Mouse (Mus musculus) left cerebral cortex, adult 8-10 months (tissue): ENCODE measurements around the gene Sstr1. TPM values are rescaled to one million over a fixed set of nuclear protein-coding genes. Genes with fewer than 3 reads are reported as not detected.

Source experiments
- DNase-seq, 2 experiments: peaks; one replicate each; pipeline ENCODE4 v3.0.0; 2022; ENCODE audit warnings: low spot score in 2 of 2
- total RNA-seq, 4 experiments: library from RNA; stranded (reverse); gene quantifications; 2 replicates each; pipeline ENCODE4 v1.2.4; 2022

Sstr1 gene
- total RNA-seq: 10 to 100 TPM; 20.7 to 26.2 (median 24.3) TPM

GRCm38 (mm10) chr12:58211163-58212071 lies at the start of gene Sstr1:
TSS of gene Sstr1 (plus strand) at chr12:58211772.
- DNase-seq: peak; percentile 11 to 16

- DNase-seq: no peak
Measured at GRCm38 (mm10) chr12:58198810-58199209, 12.8 kb upstream of the Sstr1 start.

- DNase-seq: no peak
Measured at GRCm38 (mm10) chr12:58201190-58201589, 10.4 kb upstream of the Sstr1 start.

- no peak for DNase-seq
Measured at GRCm38 (mm10) chr12:58207956-58208355, 3.6 kb upstream of the Sstr1 start.

- DNase-seq: peak; percentile 13 to 33
Measured at GRCm38 (mm10) chr12:58212261-58212923, 820 bp downstream of the Sstr1 start.

GRCm38 (mm10) chr12:58212924-58213450 lies 1.4 kb downstream of the Sstr1 start:
- peak; percentile 20 to 34 for DNase-seq

GRCm38 (mm10) chr12:58213451-58214288 lies 2.1 kb downstream of the Sstr1 start:
- DNase-seq: peak in 1 of 2 experiments; percentile 9

GRCm38 (mm10) chr12:58214289-58215136 lies 2.9 kb downstream of the Sstr1 start:
- no peak for DNase-seq

GRCm38 (mm10) chr12:58216218-58216617 lies 4.6 kb downstream of the Sstr1 start:
- no peak for DNase-seq

GRCm38 (mm10) chr12:58219078-58219477 lies 7.5 kb downstream of the Sstr1 start:
- no peak for DNase-seq

GRCm38 (mm10) chr12:58225644-58226043 lies 14.1 kb downstream of the Sstr1 start:
- DNase-seq: no peak

- no peak for DNase-seq
Measured at GRCm38 (mm10) chr12:58232489-58232888, 20.9 kb downstream of the Sstr1 start.

GRCm38 (mm10) chr12:58251901-58252300 lies 40.3 kb downstream of the Sstr1 start:
- no peak for DNase-seq

Other genes with a start within 250 kb of the Sstr1 start
- 1 to 10 TPM; 3.1 to 4.5 (median 4.3) TPM for gene Clec14a, start 57.5 kb downstream of the Sstr1 start, total RNA-seq